Mouse (Mus musculus) erythroblast, embryonic 14.5 days (primary cell): ENCODE measurements around the gene Coro2b. TPM values are rescaled to one million over a fixed set of nuclear protein-coding genes. Genes with fewer than 3 reads are reported as not detected.

Source experiments
- H3K27me3 ChIP-seq: 2 replicates; pipeline ENCODE4 v1.6.1; 2012; ENCODE audit warnings: inconsistent platforms; ENCODE audit not compliant: control insufficient read depth
- H3K36me3 ChIP-seq: 2 replicates; pipeline ENCODE4 v1.6.1; 2012; ENCODE audit warnings: mild to moderate bottlenecking, inconsistent platforms; ENCODE audit not compliant: control insufficient read depth
- H3K4me1 ChIP-seq: 2 replicates; pipeline ENCODE4 v1.6.1; 2012; ENCODE audit warnings: inconsistent platforms; ENCODE audit not compliant: control insufficient read depth
- H3K4me3 ChIP-seq: replicated peaks from 2 replicates; pipeline ENCODE3; 2012; ENCODE audit warnings: moderate library complexity, mild to moderate bottlenecking, inconsistent platforms
- H3K9me3 ChIP-seq: 2 replicates; pipeline ENCODE4 v1.6.1; 2012; ENCODE audit warnings: low read length, inconsistent platforms, mixed read lengths; ENCODE audit not compliant: control insufficient read depth
- GATA1 ChIP-seq: IDR thresholded peaks from 2 replicates; pipeline ENCODE4 v1.6.1; 2012; ENCODE audit warnings: low read length, inconsistent platforms, mixed read lengths
- TAL1 ChIP-seq: IDR thresholded peaks from 3 replicates; pipeline ENCODE4 v1.6.1; 2012; ENCODE audit warnings: low read length, inconsistent platforms, mixed read lengths
- polyA plus RNA-seq: library from polyadenylated mRNA; stranded (reverse); fragments of >175 nt; gene quantifications from 2 replicates; pipeline ENCODE4 v1.2.3, GENCODE M21; 2012

Gene Coro2b
- polyA plus RNA-seq, 1 experiment = not detected

GRCm38 (mm10) chr9:62492306-62492990 lies 44.4 kb downstream of the Coro2b start:
- Histone ChIP-seq H3K9me3 (no peaks in the 10 kb centered on the region), H3K27me3 (no peaks in the 10 kb centered on the region), H3K4me3 (no peak overlapping the region), H3K36me3 (no peaks in the 10 kb centered on the region), H3K4me1 (peaks cover 8% of the 10 kb centered on the region)
- no peak for TF ChIP-seq GATA1

DNA sequence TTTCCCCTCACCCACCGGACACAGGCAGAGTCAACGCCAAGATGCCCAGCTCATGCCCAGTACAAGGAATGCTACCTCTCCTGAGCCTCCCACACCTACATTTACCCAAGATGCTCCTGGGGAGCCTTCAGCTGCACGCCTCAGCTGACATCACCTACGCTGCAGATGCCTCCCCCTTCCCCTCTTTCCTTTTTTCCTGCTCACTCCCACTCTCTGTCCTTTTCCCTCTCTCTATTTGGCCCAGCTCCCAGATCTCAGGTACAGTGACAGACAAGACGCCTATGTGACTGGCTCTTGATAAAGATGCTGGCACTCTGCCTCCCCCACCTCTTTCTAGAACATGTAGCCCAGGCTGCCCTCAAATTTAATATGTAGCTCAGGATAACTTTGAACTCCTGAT lies 45.2 kb downstream of the Coro2b start:
- H3K27me3 ChIP-seq = no peaks in the 10 kb centered on the region
- no peak overlapping the region for H3K4me3 ChIP-seq
- no peaks in the 10 kb centered on the region for H3K9me3 ChIP-seq
- no peaks in the 10 kb centered on the region for H3K36me3 ChIP-seq
- peaks cover 8% of the 10 kb centered on the region for H3K4me1 ChIP-seq
- no peak for TF ChIP-seq TAL1
- no peak for TF ChIP-seq GATA1

DNA sequence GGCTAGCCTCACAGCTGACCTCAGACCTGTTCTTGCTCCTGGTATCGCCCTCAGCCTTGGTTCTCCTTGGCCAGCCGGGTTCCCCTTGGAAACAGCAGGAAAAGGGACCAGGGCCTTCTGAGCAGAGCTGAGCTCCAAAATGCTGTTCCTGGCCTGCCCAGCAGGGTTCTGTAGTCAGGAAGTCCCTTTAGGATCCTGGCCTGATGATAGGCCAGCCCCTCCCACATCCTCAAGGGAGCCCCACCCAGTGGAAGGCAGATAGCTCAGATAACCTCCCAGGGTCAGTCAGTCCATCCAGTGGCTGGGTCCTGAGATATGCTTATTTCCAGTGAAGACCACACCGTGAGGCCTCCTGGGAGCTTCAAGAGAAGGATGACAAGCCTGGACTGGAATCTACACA lies 45.7 kb downstream of the Coro2b start:
- Histone ChIP-seq H3K4me3 (no peak overlapping the region), H3K9me3 (no peaks in the 10 kb centered on the region), H3K36me3 (no peaks in the 10 kb centered on the region), H3K4me1 (peaks cover 8% of the 10 kb centered on the region), H3K27me3 (no peaks in the 10 kb centered on the region)
- TF ChIP-seq TAL1 (no peak), GATA1 (no peak)

DNA sequence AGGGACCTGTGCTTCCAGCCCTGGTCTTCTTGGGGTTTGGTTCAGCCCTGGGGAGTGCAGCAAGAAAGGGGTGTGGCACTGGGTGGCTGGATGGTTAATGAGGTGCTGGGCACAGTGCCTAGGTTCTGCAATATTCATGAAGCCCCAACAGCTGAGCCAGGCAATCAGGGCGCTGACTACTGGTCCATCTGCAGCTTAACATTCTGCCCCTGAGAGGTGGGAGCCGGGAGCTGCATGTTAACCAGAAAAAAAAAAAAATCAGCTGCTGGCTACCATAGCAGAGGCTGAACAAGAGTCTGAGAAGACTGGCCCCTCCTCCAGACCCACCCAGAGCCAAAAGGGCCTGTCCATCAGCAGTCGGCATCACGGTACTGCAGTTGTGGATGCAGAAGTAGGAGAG lies 52.7 kb downstream of the Coro2b start:
- no peak overlapping the region for H3K4me3 ChIP-seq

DNA sequence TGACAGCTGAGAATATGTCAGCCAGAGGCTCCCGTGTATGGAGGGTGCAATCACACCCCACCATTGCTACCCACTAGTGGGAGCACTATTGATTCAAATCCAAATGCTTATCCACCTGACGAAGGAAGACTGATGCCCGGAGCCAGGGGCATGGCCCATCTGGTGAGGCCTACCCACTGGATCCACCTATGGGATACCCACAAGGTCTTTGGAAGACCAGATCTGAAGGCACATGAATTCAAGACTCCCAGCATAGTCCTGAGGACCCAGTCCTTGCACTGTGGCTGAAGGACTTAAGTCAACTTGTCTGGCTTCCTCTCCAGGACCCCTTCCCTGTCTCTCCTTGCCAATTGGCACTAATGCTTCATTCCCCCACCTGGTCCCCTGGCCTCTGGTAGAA lies 54.1 kb downstream of the Coro2b start:
- Histone ChIP-seq H3K9me3 (no peaks in the 10 kb centered on the region), H3K4me3 (no peak overlapping the region), H3K27me3 (no peaks in the 10 kb centered on the region), H3K4me1 (no peaks in the 10 kb centered on the region), H3K36me3 (no peaks in the 10 kb centered on the region)
- no peak for TF ChIP-seq TAL1
- no peak for TF ChIP-seq GATA1

More for the DNA sequence above, 52.7 kb downstream of the Coro2b start:
- H3K4me1 ChIP-seq = no peaks in the 10 kb centered on the region
- H3K9me3 ChIP-seq = no peaks in the 10 kb centered on the region
- H3K36me3 ChIP-seq = no peaks in the 10 kb centered on the region
- no peaks in the 10 kb centered on the region for H3K27me3 ChIP-seq
- TF ChIP-seq TAL1 (no peak), GATA1 (no peak)

- TF ChIP-seq GATA1 = no peak
- no peak for TF ChIP-seq TAL1
- Histone ChIP-seq H3K36me3 (no peaks in the 10 kb centered on the region), H3K27me3 (no peaks in the 10 kb centered on the region), H3K4me1 (no peaks in the 10 kb centered on the region), H3K4me3 (no peak overlapping the region), H3K9me3 (no peaks in the 10 kb centered on the region)
These were observed 55.8 kb downstream of the Coro2b start for GRCm38 (mm10) chr9:62480898-62481642.

DNA sequence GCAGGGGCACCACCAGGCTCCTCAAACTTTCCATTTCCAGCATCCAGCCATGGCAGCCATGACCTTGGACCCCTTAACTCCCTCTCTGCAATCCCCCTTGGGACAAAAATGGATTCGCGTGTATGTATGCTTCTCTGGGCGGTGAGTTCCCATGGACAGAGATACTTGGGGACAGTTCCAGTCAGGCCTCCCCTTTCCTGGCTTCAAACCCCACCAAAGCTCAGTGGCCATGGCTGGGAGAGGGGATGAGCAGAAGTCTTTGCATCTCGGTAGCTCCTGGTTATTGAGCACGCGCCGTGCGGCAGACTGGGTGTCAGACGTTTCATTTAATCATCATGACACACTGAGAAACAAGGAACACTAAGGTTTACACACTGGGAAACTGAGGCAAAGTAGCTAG lies 56.7 kb downstream of the Coro2b start:
- Histone ChIP-seq H3K9me3 (no peaks in the 10 kb centered on the region), H3K4me1 (no peaks in the 10 kb centered on the region), H3K4me3 (no peak overlapping the region), H3K27me3 (no peaks in the 10 kb centered on the region), H3K36me3 (no peaks in the 10 kb centered on the region)
- TF ChIP-seq TAL1 (no peak), GATA1 (no peak)

- TF ChIP-seq TAL1 = no peak
- no peak for TF ChIP-seq GATA1
- Histone ChIP-seq H3K27me3 (no peaks in the 10 kb centered on the region), H3K4me1 (no peaks in the 10 kb centered on the region), H3K36me3 (no peaks in the 10 kb centered on the region), H3K9me3 (no peaks in the 10 kb centered on the region), H3K4me3 (no peak overlapping the region)
These were observed 59.9 kb downstream of the Coro2b start for GRCm38 (mm10) chr9:62476782-62477487.

GRCm38 (mm10) chr9:62474206-62474605 lies 62.6 kb downstream of the Coro2b start:
- H3K4me3 ChIP-seq = no peak overlapping the region
- TF ChIP-seq TAL1 = no peak
- no peak for TF ChIP-seq GATA1
- no peaks in the 10 kb centered on the region for H3K4me1 ChIP-seq
- H3K27me3 ChIP-seq = no peaks in the 10 kb centered on the region
- H3K9me3 ChIP-seq = no peaks in the 10 kb centered on the region
- H3K36me3 ChIP-seq = no peaks in the 10 kb centered on the region
